Mouse (Mus musculus) spleen, adult 2 months (tissue): ENCODE results near the gene Szrd1.

Experiments used
- CTCF ChIP-seq: fragments of 200-500 bp; IDR thresholded peaks from 2 replicates; pipeline ENCODE4 v1.5.1; 2011; ENCODE audit warnings: mild to moderate bottlenecking, inconsistent platforms; ENCODE audit not compliant: insufficient read depth, insufficient read length, insufficient replicate concordance; ENCODE audit errors: extremely low read depth
- POLR2A ChIP-seq: fragments of 200-500 bp; IDR thresholded peaks from 2 replicates; pipeline ENCODE4 v1.6.1; 2011; ENCODE audit warnings: low read depth, low read length, inconsistent platforms

DNA sequence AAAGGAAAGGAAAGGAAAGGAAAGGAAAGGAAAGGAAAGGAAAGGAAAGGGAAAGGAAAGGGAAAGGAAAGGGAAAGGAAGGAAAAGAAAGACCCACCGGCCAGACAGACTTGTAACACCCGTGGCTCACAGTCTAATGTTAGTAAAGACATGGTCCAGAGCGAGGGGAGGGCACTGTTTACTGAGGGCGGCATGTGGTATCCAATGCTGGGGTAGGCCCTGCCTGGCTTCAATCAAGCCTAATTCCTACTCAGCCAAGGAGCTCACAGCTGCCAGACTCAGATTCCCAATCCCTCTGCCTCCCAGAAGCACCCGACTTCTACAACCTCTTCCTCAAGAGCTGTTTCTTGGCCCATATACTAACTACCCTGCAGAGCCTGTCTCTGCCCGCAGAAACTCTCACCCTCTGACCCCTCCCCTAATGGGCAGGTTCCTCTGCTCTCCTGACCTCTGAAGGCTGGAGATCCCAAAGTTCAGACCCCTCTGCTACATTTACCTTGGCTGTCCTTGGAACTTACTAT, 10.3 kb downstream of the Szrd1 start:
- TF ChIP-seq POLR2A, result no peak
- no peak for TF ChIP-seq CTCF
